Comparison of ENCODE assay signal across 12 mouse cellular contexts in the genomic region with DNA sequence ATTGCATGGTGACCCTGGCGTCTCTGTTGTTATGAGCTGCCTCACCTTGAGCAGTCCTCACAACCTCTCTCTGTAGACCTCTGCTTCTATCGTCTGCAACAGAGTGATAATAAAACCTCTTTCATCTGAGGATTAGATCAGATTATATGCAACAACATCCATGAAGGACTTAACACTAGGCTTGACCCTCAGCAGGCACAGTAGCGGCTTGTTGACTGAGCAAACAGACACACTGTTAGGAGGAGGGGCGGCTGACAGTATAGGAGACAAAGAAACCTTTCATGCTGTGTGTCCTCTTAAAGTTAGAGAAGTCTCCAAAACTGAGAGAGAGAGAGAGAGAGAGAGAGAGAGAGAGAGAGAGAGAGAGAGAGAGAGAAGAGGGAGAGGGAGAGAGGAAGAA.
"Had no signal": no experiment of that assay in that cellular context is flagged by ENCODE, and none has a peak within 500 bp of the region (broad histone marks: within the 10 kb centered on the region; RNA-seq: fewer than 3 reads in every experiment).

No protein-coding gene starts in this region.

- DNase-seq: gastrocnemius, adult 2 months; gastrocnemius, postnatal 10 days; gastrocnemius, postnatal 25 days; heart, adult 18-20 months; heart, postnatal 10 days; heart, postnatal 4 days; kidney, adult 18-20 months; kidney, adult 8-10 months; kidney, postnatal 10 days; kidney, postnatal 25 days; kidney, postnatal 4 days; left cerebral cortex, postnatal 4 days had no signal
